Mouse (Mus musculus) embryonic facial prominence, embryonic 11.5 days (tissue): Measurements from ENCODE around the gene Zmiz2. TPM values are rescaled to one million over a fixed set of nuclear protein-coding genes. Genes with fewer than 3 reads are reported as not detected.
"Not testable (repeated sequence)": the region's sequence is repeated elsewhere in the genome, so short reads cannot be mapped to it uniquely, and the experiment has no call there.

Experiments
- ATAC-seq: fragments of 200-750 bp; cut with Nextera tagmentation; replicated peaks from 2 replicates; pipeline ENCODE4 v1.8.0; 2017; ENCODE audit warnings: low read depth; ENCODE audit not compliant: insufficient number of reproducible peaks, low FRiP score, low TSS enrichment
- DNase-seq: peaks from one replicate; pipeline ENCODE4 v3.0.0-alpha.2; 2015; ENCODE audit warnings: low spot score
- H3K27ac ChIP-seq: fragments of 300-500 bp; sonication (generic); replicated peaks from 2 replicates; pipeline ENCODE4 v1.5.1; 2014; ENCODE audit warnings: mild to moderate bottlenecking, low read depth, low read length, control low read depth
- H3K27me3 ChIP-seq: fragments of 300-500 bp; sonication (generic); 2 replicates; pipeline ENCODE4 v1.6.1; 2014; ENCODE audit warnings: mild to moderate bottlenecking, low read length, moderate library complexity, mixed read lengths; ENCODE audit not compliant: control insufficient read depth, insufficient read depth
- H3K36me3 ChIP-seq: fragments of 300-500 bp; sonication (generic); replicated peaks from 2 replicates; pipeline ENCODE4 v1.6.1; 2014; ENCODE audit warnings: low read depth, mild to moderate bottlenecking, low read length, moderate library complexity, mixed read lengths; ENCODE audit not compliant: control insufficient read depth, insufficient read depth
- H3K4me1 ChIP-seq: fragments of 300-500 bp; sonication (generic); 2 replicates; pipeline ENCODE4 v1.6.1; 2014; ENCODE audit warnings: low read length, mixed read lengths; ENCODE audit not compliant: control insufficient read depth, insufficient read depth
- H3K4me2 ChIP-seq: fragments of 300-500 bp; sonication (generic); 2 replicates; pipeline ENCODE4 v1.6.1; 2014; ENCODE audit warnings: low read depth, mild to moderate bottlenecking, control low read depth, low read length, moderate library complexity
- H3K4me3 ChIP-seq: fragments of 300-500 bp; sonication (generic); 2 replicates; pipeline ENCODE4 v1.5.1; 2014; ENCODE audit warnings: low read depth, low read length, control low read depth
- H3K9ac ChIP-seq: fragments of 300-500 bp; sonication (generic); replicated peaks from 2 replicates; pipeline ENCODE4 v1.6.1; 2014; ENCODE audit warnings: mild to moderate bottlenecking, control low read depth, low read length
- H3K9me3 ChIP-seq: fragments of 300-500 bp; sonication (generic); replicated peaks from 2 replicates; pipeline ENCODE4 v1.6.1; 2016; ENCODE audit warnings: mild to moderate bottlenecking, low read length, inconsistent platforms, mixed read lengths; ENCODE audit not compliant: control insufficient read depth
- WGBS: fragments of 180-500 bp; shearing (Covaris S2); extraction: QIAGEN DNeasy Blood & Tissue Kit; methylation state at CpG from one replicate; pipeline ENCODE4 v1.1.7; 2014; 5-methylcytosine and 5-hydroxymethylcytosine counted together
- polyA plus RNA-seq: library from polyadenylated mRNA; unstranded; fragments of >200 nt; fragmentation: Nextera tagmentation; extraction: Ambion mirVana; gene quantifications from 2 replicates; pipeline ENCODE4 v1.2.1, GENCODE M21; 2014

Gene Zmiz2
- polyA plus RNA-seq, 1 experiment from 2014 or later: 9.6 TPM

GRCm38 (mm10) chr11:6418751-6419150 lies 29.9 kb downstream of the Zmiz2 start:
- Histone ChIP-seq H3K4me2 (no peak overlapping the region; the same call in 1 of the 2 replicates), H3K4me3 (no peak overlapping the region), H3K36me3 (peaks cover 17% of the 10 kb centered on the region), H3K9ac (0 out of 2 replicates have a peak overlapping the region, but pooled peaks have one; percentile 22), H3K9me3 (no peaks in the 10 kb centered on the region), H3K27me3 (no peaks in the 10 kb centered on the region), H3K4me1 (no peaks in the 10 kb centered on the region), H3K27ac (no peak overlapping the region)
- ATAC-seq (no peak), DNase-seq (no peak)
- WGBS: 88% methylated on average over 5 of the region's 5 CpGs

- H3K9me3 ChIP-seq, H3K4me2 ChIP-seq, DNase-seq, ATAC-seq, H3K27me3 ChIP-seq, H3K4me1 ChIP-seq, H3K4me3 ChIP-seq, H3K27ac ChIP-seq, H3K9ac ChIP-seq: not testable (repeated sequence)
- 73% methylated on average over 4 of the region's 4 CpGs for WGBS
- peaks cover 17% of the 10 kb centered on the region for H3K36me3 ChIP-seq
Observed at GRCm38 (mm10) chr11:6419156-6419555, 30.3 kb downstream of the Zmiz2 start.

GRCm38 (mm10) chr11:6420283-6420703 lies 31.4 kb downstream of the Zmiz2 start:
- WGBS: 35% methylated on average over 1 of the region's 1 CpGs
- Histone ChIP-seq H3K36me3 (peaks cover 20% of the 10 kb centered on the region), H3K9ac (no peak overlapping the region), H3K27ac (no peak overlapping the region), H3K4me3 (no peak overlapping the region), H3K9me3 (no peaks in the 10 kb centered on the region), H3K27me3 (no peaks in the 10 kb centered on the region), H3K4me1 (no peaks in the 10 kb centered on the region), H3K4me2 (no peak overlapping the region)
- DNase-seq (no peak), ATAC-seq (no peak)

GRCm38 (mm10) chr11:6420722-6421350 lies 32.0 kb downstream of the Zmiz2 start:
- H3K9ac ChIP-seq: no peak overlapping the region
- H3K27ac ChIP-seq: no peak overlapping the region; the same call in 1 of the 2 replicates
- DNase-seq (peak; percentile 11), ATAC-seq (no peak)
- WGBS: 79% methylated on average over 2 of the region's 2 CpGs
- H3K36me3 ChIP-seq: peaks cover 21% of the 10 kb centered on the region
- no peaks in the 10 kb centered on the region for H3K27me3 ChIP-seq
- no peak overlapping the region for H3K4me3 ChIP-seq
- H3K4me2 ChIP-seq: no peak overlapping the region
- H3K9me3 ChIP-seq: no peaks in the 10 kb centered on the region
- no peaks in the 10 kb centered on the region for H3K4me1 ChIP-seq

- Histone ChIP-seq H3K36me3 (peaks cover 12% of the 10 kb centered on the region), H3K4me3 (no peak overlapping the region), H3K9ac (no peak overlapping the region), H3K4me1 (no peaks in the 10 kb centered on the region), H3K4me2 (no peak overlapping the region), H3K9me3 (no peaks in the 10 kb centered on the region), H3K27ac (no peak overlapping the region), H3K27me3 (no peaks in the 10 kb centered on the region)
- 91% methylated on average over 7 of the region's 7 CpGs for WGBS
- DNase-seq (no peak), ATAC-seq (no peak)
Observed at GRCm38 (mm10) chr11:6430186-6430585, 41.3 kb downstream of the Zmiz2 start.

GRCm38 (mm10) chr11:6436442-6436841 lies 47.6 kb downstream of the Zmiz2 start:
- WGBS: 68% methylated on average over 8 of the region's 8 CpGs
- no peak overlapping the region for H3K9ac ChIP-seq
- DNase-seq: peak; percentile 34
- peaks cover 10% of the 10 kb centered on the region for H3K36me3 ChIP-seq
- H3K4me1 ChIP-seq: no peaks in the 10 kb centered on the region
- no peaks in the 10 kb centered on the region for H3K27me3 ChIP-seq
- no peak overlapping the region for H3K27ac ChIP-seq
- no peak for ATAC-seq
- H3K4me2 ChIP-seq: no peak overlapping the region
- no peak overlapping the region for H3K4me3 ChIP-seq
- no peaks in the 10 kb centered on the region for H3K9me3 ChIP-seq

GRCm38 (mm10) chr11:6437667-6438066 lies 48.8 kb downstream of the Zmiz2 start:
- 93% methylated on average over 2 of the region's 2 CpGs for WGBS
- ATAC-seq (no peak), DNase-seq (no peak)
- Histone ChIP-seq H3K36me3 (peaks cover 10% of the 10 kb centered on the region), H3K4me1 (no peaks in the 10 kb centered on the region), H3K9ac (no peak overlapping the region), H3K4me3 (no peak overlapping the region), H3K27ac (no peak overlapping the region), H3K4me2 (no peak overlapping the region), H3K9me3 (no peaks in the 10 kb centered on the region), H3K27me3 (no peaks in the 10 kb centered on the region)

- Histone ChIP-seq H3K9ac (no peak overlapping the region), H3K9me3 (no peaks in the 10 kb centered on the region), H3K4me1 (no peaks in the 10 kb centered on the region), H3K27ac (no peak overlapping the region), H3K4me3 (no peak overlapping the region), H3K36me3 (peaks cover 10% of the 10 kb centered on the region), H3K27me3 (no peaks in the 10 kb centered on the region), H3K4me2 (no peak overlapping the region)
- 92% methylated on average over 4 of the region's 4 CpGs for WGBS
- DNase-seq (no peak), ATAC-seq (no peak)
Observed at GRCm38 (mm10) chr11:6440171-6440570, 51.3 kb downstream of the Zmiz2 start.
